Mouse (Mus musculus): ENCODE results near the gene Ifna4. TPM values are rescaled to one million over a fixed set of nuclear protein-coding genes. Genes with fewer than 3 reads are reported as not detected.
"Not testable (repeated sequence)": the region's sequence is repeated elsewhere in the genome, so short reads cannot be mapped to it uniquely, and the experiment has no call there.

Ifna4 gene
- not detected in 2 replicates for polyA plus RNA-seq (2015; fragmentation: Nextera tagmentation; extraction: Ambion mirVana)

DNA sequence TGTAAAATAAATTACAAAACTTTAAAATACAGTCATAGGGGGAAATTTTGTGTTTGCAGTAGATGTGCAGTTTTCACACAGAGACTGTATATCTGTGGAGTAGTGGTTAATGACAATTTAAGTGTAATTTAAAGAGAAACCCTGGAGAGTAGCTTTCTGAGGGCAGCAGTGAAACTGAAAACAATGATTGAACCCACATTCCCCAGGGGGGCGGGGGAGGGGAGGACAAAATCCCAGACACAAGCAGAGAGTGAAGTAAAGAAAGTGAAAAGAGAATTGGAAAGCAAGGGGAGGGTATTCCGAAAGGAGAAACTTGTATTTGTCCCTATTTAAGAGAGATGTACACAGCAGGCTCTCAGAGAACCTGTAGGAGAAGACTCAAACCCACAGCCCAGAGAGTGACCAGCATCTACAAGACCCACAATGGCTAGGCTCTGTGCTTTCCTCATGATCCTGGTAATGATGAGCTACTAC is at the start of gene Ifna4:
Gene Ifna4, plus strand, starts transcription at position 424 of the 474 bp plus-strand sequence.
- Histone ChIP-seq H3K4me1 (ENCODE audit: control insufficient read depth, insufficient read depth, low read length) (no peaks in the 10 kb centered on the region), H3K36me3 (ENCODE audit: control insufficient read depth, insufficient read depth, low read length) (no peaks in the 10 kb centered on the region), H3K4me2 (ENCODE audit: low read length) (no peak within 1 kb of the TSS), H3K9me3 (replicated peaks; ENCODE audit: control insufficient read depth, low read length, poor library complexity, severe bottlenecking) (no peaks in the 10 kb centered on the region), H3K27me3 (ENCODE audit: control insufficient read depth, insufficient read depth, low read depth, low read length) (no peaks in the 10 kb centered on the region), H3K4me3 (ENCODE audit: low read depth, low read length) (no peak within 1 kb of the TSS), H3K27ac (ENCODE audit: low read length) (no peak within 1 kb of the TSS), H3K9ac (ENCODE audit: low read depth, low read length) (no peak within 1 kb of the TSS)
- WGBS: 50% methylated on average over 2 of the region's 2 CpGs
- no peak for ATAC-seq

DNA sequence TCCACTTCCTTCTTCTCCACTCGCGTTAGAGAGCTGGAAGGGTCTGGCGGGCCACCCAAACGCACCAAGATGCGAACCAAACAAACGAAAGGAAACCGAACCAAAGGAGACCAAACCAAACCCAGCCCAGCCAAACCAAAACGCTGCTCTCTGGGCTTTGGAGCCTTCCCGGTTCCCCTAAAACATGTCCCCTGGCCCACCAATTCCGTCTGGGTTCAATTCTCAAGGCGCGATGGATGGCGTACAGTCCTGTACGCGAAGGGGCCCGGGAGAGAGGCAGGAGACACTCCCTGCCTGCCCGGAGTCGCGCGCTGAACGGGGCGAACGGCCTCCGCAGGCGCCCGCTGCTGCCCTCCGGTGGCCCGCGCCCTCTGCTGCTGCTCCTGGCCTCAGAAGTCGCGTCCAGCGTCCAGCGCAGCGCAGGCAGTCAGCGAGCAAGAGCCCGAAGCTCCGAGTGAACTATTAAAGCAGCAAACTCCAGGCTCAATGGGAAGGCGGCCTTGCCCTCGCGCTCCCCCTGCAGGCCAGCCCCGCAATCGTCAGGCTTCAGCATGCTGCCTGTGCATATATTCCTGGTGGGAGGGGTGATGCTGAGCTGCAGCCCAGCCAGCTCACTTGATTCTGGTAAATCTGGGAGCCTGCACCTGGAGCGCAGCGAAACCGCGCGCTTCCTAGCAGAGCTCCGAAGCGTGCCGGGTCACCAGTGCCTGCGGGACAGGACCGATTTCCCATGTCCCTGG is 47.6 kb upstream of the Ifna4 start, which contains the start of gene Gm13275:
Gene Gm13275, plus strand, starts transcription at position 552 of the 740 bp plus-strand sequence.
- ATAC-seq; H3K4me1 ChIP-seq (ENCODE audit: control insufficient read depth, insufficient read depth, low read length); H3K27me3 ChIP-seq (ENCODE audit: control insufficient read depth, insufficient read depth, low read depth, low read length); H3K9ac ChIP-seq (ENCODE audit: low read depth, low read length); H3K4me2 ChIP-seq (ENCODE audit: low read length); H3K27ac ChIP-seq (ENCODE audit: low read length); H3K4me3 ChIP-seq (ENCODE audit: low read depth, low read length); H3K9me3 ChIP-seq (replicated peaks; ENCODE audit: control insufficient read depth, low read length, poor library complexity, severe bottlenecking); H3K36me3 ChIP-seq (ENCODE audit: control insufficient read depth, insufficient read depth, low read length): not testable (repeated sequence)
- WGBS: 0% methylated on average over 1 of the region's 52 CpGs

DNA sequence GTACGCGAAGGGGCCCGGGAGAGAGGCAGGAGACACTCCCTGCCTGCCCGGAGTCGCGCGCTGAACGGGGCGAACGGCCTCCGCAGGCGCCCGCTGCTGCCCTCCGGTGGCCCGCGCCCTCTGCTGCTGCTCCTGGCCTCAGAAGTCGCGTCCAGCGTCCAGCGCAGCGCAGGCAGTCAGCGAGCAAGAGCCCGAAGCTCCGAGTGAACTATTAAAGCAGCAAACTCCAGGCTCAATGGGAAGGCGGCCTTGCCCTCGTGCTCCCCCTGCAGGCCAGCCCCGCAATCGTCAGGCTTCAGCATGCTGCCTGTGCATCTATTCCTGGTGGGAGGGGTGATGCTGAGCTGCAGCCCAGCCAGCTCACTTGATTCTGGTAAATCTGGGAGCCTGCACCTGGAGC is 44.6 kb upstream of the Ifna4 start, which contains the start of gene Gm13279:
Gene Gm13279, plus strand, starts transcription at position 301 of the 400 bp plus-strand sequence.
- not testable (repeated sequence) for H3K4me1 ChIP-seq (ENCODE audit: control insufficient read depth, insufficient read depth, low read length); H3K9me3 ChIP-seq (replicated peaks; ENCODE audit: control insufficient read depth, low read length, poor library complexity, severe bottlenecking); H3K36me3 ChIP-seq (ENCODE audit: control insufficient read depth, insufficient read depth, low read length); H3K27me3 ChIP-seq (ENCODE audit: control insufficient read depth, insufficient read depth, low read depth, low read length); ATAC-seq; H3K4me2 ChIP-seq (ENCODE audit: low read length); H3K9ac ChIP-seq (ENCODE audit: low read depth, low read length); H3K4me3 ChIP-seq (ENCODE audit: low read depth, low read length); H3K27ac ChIP-seq (ENCODE audit: low read length)
- WGBS: no CpG with 5 or more reads among the region's 28 CpGs

DNA sequence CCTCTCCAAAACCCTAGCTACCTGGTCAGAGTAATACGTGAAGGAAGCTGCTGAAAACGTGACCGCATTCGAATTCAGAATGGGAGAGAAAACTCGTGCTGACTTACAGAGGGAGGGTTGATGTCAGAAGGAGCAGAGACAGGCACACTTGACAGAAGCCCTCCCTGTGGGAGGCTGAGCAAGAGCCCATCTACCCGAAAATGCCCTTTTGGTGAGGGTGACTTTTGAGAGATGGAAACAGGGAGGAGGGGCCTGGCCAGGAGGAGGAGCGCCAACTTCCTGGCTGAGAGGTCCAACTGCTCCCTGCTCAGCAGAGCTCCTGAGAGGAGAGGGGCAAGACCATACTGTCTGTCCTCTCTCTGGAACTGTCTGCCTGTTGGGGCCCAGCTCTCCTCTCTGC is 42.3 kb upstream of the Ifna4 start, which contains the start of gene Gm13285:
Gene Gm13285, plus strand, starts transcription at position 301 of the 400 bp plus-strand sequence.
- H3K9ac ChIP-seq (ENCODE audit: low read depth, low read length); H3K27ac ChIP-seq (ENCODE audit: low read length); ATAC-seq; H3K4me2 ChIP-seq (ENCODE audit: low read length); H3K4me1 ChIP-seq (ENCODE audit: control insufficient read depth, insufficient read depth, low read length); H3K9me3 ChIP-seq (replicated peaks; ENCODE audit: control insufficient read depth, low read length, poor library complexity, severe bottlenecking); H3K4me3 ChIP-seq (ENCODE audit: low read depth, low read length); H3K27me3 ChIP-seq (ENCODE audit: control insufficient read depth, insufficient read depth, low read depth, low read length); H3K36me3 ChIP-seq (ENCODE audit: control insufficient read depth, insufficient read depth, low read length): not testable (repeated sequence)
- 9% methylated on average over 4 of the region's 7 CpGs for WGBS

DNA sequence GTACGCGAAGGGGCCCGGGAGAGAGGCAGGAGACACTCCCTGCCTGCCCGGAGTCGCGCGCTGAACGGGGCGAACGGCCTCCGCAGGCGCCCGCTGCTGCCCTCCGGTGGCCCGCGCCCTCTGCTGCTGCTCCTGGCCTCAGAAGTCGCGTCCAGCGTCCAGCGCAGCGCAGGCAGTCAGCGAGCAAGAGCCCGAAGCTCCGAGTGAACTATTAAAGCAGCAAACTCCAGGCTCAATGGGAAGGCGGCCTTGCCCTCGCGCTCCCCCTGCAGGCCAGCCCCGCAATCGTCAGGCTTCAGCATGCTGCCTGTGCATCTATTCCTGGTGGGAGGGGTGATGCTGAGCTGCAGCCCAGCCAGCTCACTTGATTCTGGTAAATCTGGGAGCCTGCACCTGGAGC is 38.7 kb upstream of the Ifna4 start, which contains the start of gene Gm13287:
Gene Gm13287, plus strand, starts transcription at position 301 of the 400 bp plus-strand sequence.
- not testable (repeated sequence) for H3K27ac ChIP-seq (ENCODE audit: low read length); H3K36me3 ChIP-seq (ENCODE audit: control insufficient read depth, insufficient read depth, low read length); H3K9me3 ChIP-seq (replicated peaks; ENCODE audit: control insufficient read depth, low read length, poor library complexity, severe bottlenecking); H3K4me2 ChIP-seq (ENCODE audit: low read length); H3K4me3 ChIP-seq (ENCODE audit: low read depth, low read length); H3K9ac ChIP-seq (ENCODE audit: low read depth, low read length); H3K27me3 ChIP-seq (ENCODE audit: control insufficient read depth, insufficient read depth, low read depth, low read length); ATAC-seq; H3K4me1 ChIP-seq (ENCODE audit: control insufficient read depth, insufficient read depth, low read length)
- WGBS: no CpG with 5 or more reads among the region's 29 CpGs

DNA sequence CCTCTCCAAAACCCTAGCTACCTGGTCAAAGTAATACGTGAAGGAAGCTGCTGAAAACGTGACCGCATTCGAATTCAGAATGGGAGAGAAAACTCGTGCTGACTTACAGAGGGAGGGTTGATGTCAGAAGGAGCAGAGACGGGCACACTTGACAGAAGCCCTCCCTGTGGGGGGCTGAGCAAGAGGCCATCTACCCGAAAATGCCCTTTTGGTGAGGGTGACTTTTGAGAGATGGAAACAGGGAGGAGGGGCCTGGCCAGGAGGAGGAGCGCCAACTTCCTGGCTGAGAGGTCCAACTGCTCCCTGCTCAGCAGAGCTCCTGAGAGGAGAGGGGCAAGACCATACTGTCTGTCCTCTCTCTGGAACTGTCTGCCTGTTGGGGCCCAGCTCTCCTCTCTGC is 36.4 kb upstream of the Ifna4 start, which contains the start of gene Gm13288:
Gene Gm13288, plus strand, starts transcription at position 301 of the 400 bp plus-strand sequence.
- H3K27ac ChIP-seq (ENCODE audit: low read length); H3K4me1 ChIP-seq (ENCODE audit: control insufficient read depth, insufficient read depth, low read length); H3K27me3 ChIP-seq (ENCODE audit: control insufficient read depth, insufficient read depth, low read depth, low read length); H3K9me3 ChIP-seq (replicated peaks; ENCODE audit: control insufficient read depth, low read length, poor library complexity, severe bottlenecking); ATAC-seq; H3K36me3 ChIP-seq (ENCODE audit: control insufficient read depth, insufficient read depth, low read length); H3K9ac ChIP-seq (ENCODE audit: low read depth, low read length): not testable (repeated sequence)
- peak within 1 kb of the TSS; percentile 45 for H3K4me2 ChIP-seq (ENCODE audit: low read length)
- WGBS: no CpG with 5 or more reads among the region's 8 CpGs
- peak within 1 kb of the TSS; percentile 24; the same call in 1 of the 2 replicates for H3K4me3 ChIP-seq (ENCODE audit: low read depth, low read length)

DNA sequence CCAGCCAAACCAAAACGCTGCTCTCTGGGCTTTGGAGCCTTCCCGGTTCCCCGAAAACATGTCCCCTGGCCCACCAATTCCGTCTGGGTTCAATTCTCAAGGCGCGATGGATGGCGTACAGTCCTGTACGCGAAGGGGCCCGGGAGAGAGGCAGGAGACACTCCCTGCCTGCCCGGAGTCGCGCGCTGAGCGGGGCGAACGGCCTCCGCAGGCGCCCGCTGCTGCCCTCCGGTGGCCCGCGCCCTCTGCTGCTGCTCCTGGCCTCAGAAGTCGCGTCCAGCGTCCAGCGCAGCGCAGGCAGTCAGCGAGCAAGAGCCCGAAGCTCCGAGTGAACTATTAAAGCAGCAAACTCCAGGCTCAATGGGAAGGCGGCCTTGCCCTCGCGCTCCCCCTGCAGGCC is 35.9 kb upstream of the Ifna4 start:
- not testable (repeated sequence) for ATAC-seq
- no CpG with 5 or more reads among the region's 34 CpGs for WGBS
- peak overlapping the region; percentile 24; the same call in 1 of the 2 replicates for H3K4me3 ChIP-seq (ENCODE audit: low read depth, low read length)

DNA sequence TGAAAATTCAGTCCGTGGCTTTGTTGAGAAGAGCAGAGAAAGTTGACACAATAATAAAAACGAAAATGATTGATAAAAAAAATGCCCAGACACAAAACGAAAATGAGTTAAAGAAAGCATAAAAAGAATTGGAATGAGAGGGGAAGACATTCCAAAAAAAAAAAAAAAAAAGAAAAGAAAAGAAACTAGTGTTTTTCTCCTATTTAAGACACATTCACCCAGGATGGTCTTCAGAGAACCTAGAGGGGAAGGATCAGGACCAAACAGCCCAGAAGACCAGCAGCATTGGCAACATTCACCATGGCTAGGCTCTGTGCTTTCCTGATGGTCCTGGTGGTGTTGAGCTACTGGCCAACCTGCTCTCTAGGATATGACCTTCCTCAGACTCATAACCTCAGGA is 25.7 kb upstream of the Ifna4 start, which contains the start of gene Ifna7:
Gene Ifna7, plus strand, starts transcription at position 301 of the 400 bp plus-strand sequence.
- no peak for ATAC-seq
- Histone ChIP-seq H3K36me3 (ENCODE audit: control insufficient read depth, insufficient read depth, low read length) (no peaks in the 10 kb centered on the region), H3K4me3 (ENCODE audit: low read depth, low read length) (no peak within 1 kb of the TSS), H3K27ac (ENCODE audit: low read length) (no peak within 1 kb of the TSS), H3K27me3 (ENCODE audit: control insufficient read depth, insufficient read depth, low read depth, low read length) (no peaks in the 10 kb centered on the region), H3K9me3 (replicated peaks; ENCODE audit: control insufficient read depth, low read length, poor library complexity, severe bottlenecking) (no peaks in the 10 kb centered on the region), H3K4me1 (ENCODE audit: control insufficient read depth, insufficient read depth, low read length) (no peaks in the 10 kb centered on the region), H3K4me2 (ENCODE audit: low read length) (no peak within 1 kb of the TSS), H3K9ac (ENCODE audit: low read depth, low read length) (no peak within 1 kb of the TSS)
- 62% methylated on average over 3 of the region's 3 CpGs for WGBS

More for the DNA sequence above, 35.9 kb upstream of the Ifna4 start:
- H3K27me3 ChIP-seq (ENCODE audit: control insufficient read depth, insufficient read depth, low read depth, low read length); H3K36me3 ChIP-seq (ENCODE audit: control insufficient read depth, insufficient read depth, low read length); H3K9ac ChIP-seq (ENCODE audit: low read depth, low read length); H3K9me3 ChIP-seq (replicated peaks; ENCODE audit: control insufficient read depth, low read length, poor library complexity, severe bottlenecking); H3K27ac ChIP-seq (ENCODE audit: low read length); H3K4me1 ChIP-seq (ENCODE audit: control insufficient read depth, insufficient read depth, low read length): not testable (repeated sequence)
- peak overlapping the region; percentile 45 for H3K4me2 ChIP-seq (ENCODE audit: low read length)

DNA sequence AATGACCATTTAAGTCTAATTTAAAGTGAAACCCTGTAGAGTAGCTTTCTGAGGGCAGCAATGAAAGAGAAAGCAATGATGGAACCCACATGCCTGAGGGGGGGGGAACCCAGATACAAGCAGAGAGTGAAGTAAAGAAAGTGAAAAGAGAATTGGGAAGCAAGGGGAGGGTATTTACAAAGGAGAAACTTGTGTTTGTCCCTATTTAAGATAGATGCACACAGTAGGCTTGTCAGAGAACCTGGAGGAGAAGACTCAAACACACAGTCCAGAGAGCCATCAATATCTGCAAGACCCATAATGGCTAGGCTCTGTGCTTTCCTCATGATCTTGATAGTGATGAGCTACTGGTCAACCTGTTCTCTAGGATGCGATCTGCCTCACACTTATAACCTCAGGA is 22.0 kb upstream of the Ifna4 start, which contains the start of gene Ifna11:
Gene Ifna11, plus strand, starts transcription at position 301 of the 400 bp plus-strand sequence.
- Histone ChIP-seq H3K4me3 (ENCODE audit: low read depth, low read length) (no peak within 1 kb of the TSS), H3K36me3 (ENCODE audit: control insufficient read depth, insufficient read depth, low read length) (no peaks in the 10 kb centered on the region)
- no peak for ATAC-seq

More for the DNA sequence above, 22.0 kb upstream of the Ifna4 start, which contains the start of gene Ifna11:
- Histone ChIP-seq H3K4me1 (ENCODE audit: control insufficient read depth, insufficient read depth, low read length) (no peaks in the 10 kb centered on the region), H3K9ac (ENCODE audit: low read depth, low read length) (no peak within 1 kb of the TSS), H3K27me3 (ENCODE audit: control insufficient read depth, insufficient read depth, low read depth, low read length) (no peaks in the 10 kb centered on the region), H3K27ac (ENCODE audit: low read length) (no peak within 1 kb of the TSS), H3K4me2 (ENCODE audit: low read length) (no peak within 1 kb of the TSS), H3K9me3 (replicated peaks; ENCODE audit: control insufficient read depth, low read length, poor library complexity, severe bottlenecking) (no peaks in the 10 kb centered on the region)
- WGBS: 100% methylated on average over 1 of the region's 1 CpGs

Measured in midbrain, embryonic 16.5 days (tissue).